Mouse (Mus musculus) colon, adult 2 months (tissue): Measurements from ENCODE around the gene Gm12695. TPM values are rescaled to one million over a fixed set of nuclear protein-coding genes. Genes with fewer than 3 reads are reported as not detected.

Source experiments
- polyA plus RNA-seq: library from polyadenylated mRNA; depleted of rRNA; stranded (reverse); fragments of >200 nt; gene quantifications from 2 replicates; pipeline ENCODE4 v1.2.3, GENCODE M21; 2012; rRNA removed

Gm12695 gene
- polyA plus RNA-seq = not detected in 2 replicates

GRCm38 (mm10) chr4:96785086-96785485, at the start of gene Gm12695:
Gene Gm12695, minus strand, starts transcription at chr4:96785186.

Other genes with a start within 250 kb of the Gm12695 start
- 8.3 and 9.5 TPM in 2 replicates for gene Cyp2j6, start 231.5 kb downstream of the Gm12695 start, polyA plus RNA-seq
- gene Cyp2j9, start 193.6 kb downstream of the Gm12695 start, polyA plus RNA-seq = 2.0 and 2.6 TPM in 2 replicates
- 0.05 TPM in 1 of 2 replicates, not detected in the other for gene Cyp2j5, start 121.0 kb downstream of the Gm12695 start, polyA plus RNA-seq